Mouse (Mus musculus): ENCODE results near the gene Emc8. TPM values are rescaled to one million over a fixed set of nuclear protein-coding genes. Genes with fewer than 3 reads are reported as not detected.

Gene Emc8
- total RNA-seq, 4 experiments from 2014 or later: 65.3 to 85.6 (median 79.2) TPM

GRCm38 (mm10) chr8:120642031-120642662, 26.2 kb downstream of the Emc8 start:
- no peak for DNase-seq (ENCODE audit: low spot score in 2 of 2)

DNA sequence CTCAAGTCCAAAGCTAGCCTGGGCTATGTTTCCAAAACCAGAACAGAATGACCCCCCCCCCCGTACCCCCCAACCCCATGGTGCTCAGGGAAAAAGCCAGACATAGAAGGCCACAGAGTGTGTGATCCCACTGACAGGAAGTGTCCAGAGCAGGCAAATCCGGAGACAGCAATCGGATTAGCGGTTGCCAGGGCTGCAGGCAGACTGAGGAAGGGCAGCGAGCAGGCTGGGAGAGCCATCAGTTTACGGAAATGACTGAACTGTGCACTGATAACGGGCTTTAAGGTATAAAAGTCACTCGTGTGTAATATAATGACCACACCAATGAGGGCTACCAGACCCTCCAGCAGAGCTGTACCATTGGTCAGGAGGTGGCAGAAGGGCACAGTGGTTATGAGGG, 27.1 kb downstream of the Emc8 start:
- no peak for DNase-seq (ENCODE audit: low spot score in 2 of 2)

- peak; percentile 42 to 50 for DNase-seq (ENCODE audit: low spot score in 2 of 2)
Observed at GRCm38 (mm10) chr8:120634329-120634839, 34.0 kb downstream of the Emc8 start.

DNA sequence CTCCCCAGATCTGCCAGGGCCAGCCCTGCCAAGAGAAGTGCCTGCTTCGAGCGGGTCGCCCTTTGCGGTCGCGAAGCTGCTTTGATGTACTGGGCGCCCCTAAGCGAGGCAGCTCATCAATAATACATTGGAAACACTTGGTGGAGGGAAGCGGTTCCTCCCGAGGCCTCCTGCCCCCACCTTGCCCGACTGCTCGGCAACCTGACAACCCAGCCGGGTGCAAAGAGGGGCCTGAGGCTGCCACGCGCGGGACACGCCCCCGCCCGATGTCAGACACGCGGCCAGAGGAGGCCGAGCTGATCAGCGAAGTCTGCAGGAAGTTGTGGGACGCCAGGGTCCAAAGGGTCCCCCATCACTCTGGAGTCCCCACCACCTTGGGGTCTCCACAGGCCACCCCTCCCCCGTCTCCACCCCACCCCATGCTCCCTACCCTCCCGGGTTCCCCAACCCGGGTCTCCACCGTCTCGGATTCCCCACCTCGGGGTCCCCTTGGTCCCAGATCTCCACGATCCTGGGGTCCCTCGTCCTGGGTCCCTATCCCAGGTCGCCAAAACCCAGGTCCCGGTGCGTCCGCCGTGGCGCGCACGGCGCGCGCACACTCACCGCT, 34.6 kb downstream of the Emc8 start:
- DNase-seq (ENCODE audit: low spot score in 2 of 2): no peak

DNA sequence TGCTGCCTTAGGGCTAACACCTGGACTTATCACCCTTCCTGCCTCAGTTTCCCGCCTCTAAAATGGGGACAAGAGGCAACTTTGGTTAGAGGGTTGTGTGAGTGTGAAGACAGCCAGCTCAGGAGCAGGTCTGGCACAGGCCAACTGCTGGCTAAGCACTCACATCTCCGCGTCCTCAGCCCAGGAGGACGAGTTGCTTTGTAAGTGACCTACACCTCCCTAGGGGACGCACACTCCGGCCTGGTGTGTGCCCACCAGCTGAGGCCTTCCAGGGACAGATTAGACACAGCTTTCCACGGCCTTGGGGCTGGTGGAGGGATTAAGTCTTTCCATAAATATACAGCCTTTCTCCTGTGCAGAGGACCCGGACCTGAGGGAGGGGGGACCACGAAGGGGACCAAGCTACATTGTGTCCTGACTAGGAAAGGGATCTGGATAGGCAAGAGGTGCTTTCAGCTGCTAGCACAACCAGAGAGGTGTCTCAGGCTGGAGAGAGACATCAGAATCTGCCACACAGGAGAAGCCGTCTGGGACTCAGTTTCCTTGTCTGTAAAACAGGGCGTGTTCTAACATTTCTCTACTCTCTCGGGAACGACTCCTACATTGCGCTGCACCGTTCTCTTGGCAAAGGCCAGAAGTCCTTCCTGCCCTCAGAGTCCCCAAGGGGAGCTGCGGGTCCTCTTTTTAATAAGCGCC, 35.3 kb downstream of the Emc8 start:
- no peak for DNase-seq (ENCODE audit: low spot score in 2 of 2)

GRCm38 (mm10) chr8:120631441-120632375, 36.7 kb downstream of the Emc8 start:
- DNase-seq (ENCODE audit: low spot score in 2 of 2): peak; percentile 47 to 48

GRCm38 (mm10) chr8:120630848-120631247, 37.5 kb downstream of the Emc8 start:
- DNase-seq (ENCODE audit: low spot score in 2 of 2): no peak

- no peak for DNase-seq (ENCODE audit: low spot score in 2 of 2)
Observed at GRCm38 (mm10) chr8:120630031-120630430, 38.3 kb downstream of the Emc8 start.

DNA sequence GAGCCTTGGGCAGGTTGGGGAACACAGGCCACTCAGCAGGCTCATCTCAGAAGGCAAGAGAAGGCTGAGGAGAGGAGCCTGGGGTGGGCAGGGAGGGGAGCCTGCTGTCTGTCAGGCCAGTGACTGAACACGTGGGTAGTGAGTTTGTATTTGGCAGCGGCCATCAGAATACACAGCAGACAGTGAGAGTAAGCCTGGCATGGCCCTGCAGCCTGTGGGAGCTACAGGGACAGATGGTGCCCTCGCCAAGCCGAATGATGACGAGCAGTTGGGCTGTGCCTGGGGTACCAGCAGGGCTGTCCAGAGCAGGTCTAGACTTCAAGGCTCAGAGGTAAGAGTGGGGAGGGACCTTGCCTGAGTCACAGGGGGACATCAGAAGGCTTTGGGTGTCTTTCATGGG, 41.1 kb downstream of the Emc8 start:
- peak; percentile 67 to 69 for DNase-seq (ENCODE audit: low spot score in 2 of 2)

- DNase-seq (ENCODE audit: low spot score in 2 of 2): no peak
Observed at GRCm38 (mm10) chr8:120626461-120626860, 41.9 kb downstream of the Emc8 start.

DNA sequence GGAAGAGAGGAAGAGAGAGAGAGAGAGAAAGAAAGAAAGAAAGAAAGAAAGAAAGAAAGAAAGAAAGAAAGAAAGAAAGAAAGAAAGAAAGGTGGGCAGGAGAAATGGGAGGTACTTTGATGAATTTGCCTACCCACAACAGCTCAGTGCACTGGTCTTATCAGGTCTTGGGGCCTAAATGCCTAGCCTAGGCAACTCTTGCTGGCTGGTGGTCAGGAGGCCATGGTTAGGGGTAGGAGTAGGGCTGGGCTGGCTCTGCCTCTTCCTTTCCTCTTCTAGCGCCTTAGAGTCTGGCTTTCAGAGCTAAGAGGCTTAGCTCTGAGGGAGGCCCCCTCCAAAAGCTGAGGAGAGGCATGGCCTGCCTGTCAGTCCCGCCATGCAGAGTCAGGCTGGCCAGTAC, 44.8 kb downstream of the Emc8 start:
- no peak for DNase-seq (ENCODE audit: low spot score in 2 of 2)

- DNase-seq (ENCODE audit: low spot score in 2 of 2): no peak
Observed at GRCm38 (mm10) chr8:120622161-120622560, 46.2 kb downstream of the Emc8 start.

GRCm38 (mm10) chr8:120620441-120620840, 47.9 kb downstream of the Emc8 start:
- no peak for DNase-seq (ENCODE audit: low spot score in 2 of 2)

- peak; percentile 70 to 75 for DNase-seq (ENCODE audit: low spot score in 2 of 2)
Observed at GRCm38 (mm10) chr8:120619235-120620180, 48.9 kb downstream of the Emc8 start.

- peak; percentile 63 to 80 for DNase-seq (ENCODE audit: low spot score in 2 of 2)
Observed at GRCm38 (mm10) chr8:120618110-120618509, 50.3 kb downstream of the Emc8 start.

DNA sequence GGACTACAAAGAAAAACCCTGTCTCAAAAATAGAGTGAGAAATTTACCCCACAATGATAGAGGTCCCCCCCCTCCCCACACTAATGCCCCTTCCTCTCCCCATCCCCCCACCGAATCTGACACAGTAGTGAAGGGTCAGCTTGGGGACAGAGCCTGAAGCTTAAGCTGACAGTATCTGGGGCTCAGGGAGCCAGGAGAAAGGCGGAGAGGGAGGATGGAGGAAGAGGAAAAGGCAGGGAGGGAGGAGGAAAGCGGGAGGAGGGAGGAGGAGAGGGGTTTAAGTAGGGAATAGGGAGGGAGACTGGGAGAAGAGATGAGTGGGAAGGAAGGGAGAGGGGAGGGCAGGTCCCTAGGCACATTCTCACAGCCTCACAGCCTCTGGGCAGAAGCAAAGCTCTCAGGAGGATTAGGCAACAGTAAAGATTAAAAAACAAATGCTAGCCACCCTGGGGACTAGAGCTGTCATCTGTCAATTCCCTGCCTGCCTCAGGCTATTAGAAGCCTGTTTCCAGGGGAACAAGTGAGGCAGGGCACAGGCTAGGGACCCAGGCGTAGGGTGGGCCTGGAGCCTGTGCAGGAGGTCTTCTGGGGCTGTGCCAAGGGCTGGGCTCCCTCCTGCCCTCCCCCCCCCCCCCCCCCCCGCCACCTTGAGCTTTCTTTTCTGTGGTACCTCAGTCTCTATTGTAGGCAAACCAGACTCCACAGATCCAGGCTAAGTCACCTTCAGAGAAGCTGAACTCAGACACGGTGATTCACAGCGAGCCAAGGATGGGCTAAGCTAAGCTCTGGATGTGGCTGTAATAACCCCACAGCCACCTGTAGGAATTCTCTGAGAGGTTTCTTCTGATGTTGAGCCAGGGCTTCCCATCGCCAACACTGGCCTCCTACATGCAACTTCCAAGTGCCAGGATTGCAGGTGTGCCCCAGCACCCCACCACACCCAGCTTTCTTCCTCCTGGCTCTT, 51.4 kb downstream of the Emc8 start:
- no peak for DNase-seq (ENCODE audit: low spot score in 2 of 2)

DNA sequence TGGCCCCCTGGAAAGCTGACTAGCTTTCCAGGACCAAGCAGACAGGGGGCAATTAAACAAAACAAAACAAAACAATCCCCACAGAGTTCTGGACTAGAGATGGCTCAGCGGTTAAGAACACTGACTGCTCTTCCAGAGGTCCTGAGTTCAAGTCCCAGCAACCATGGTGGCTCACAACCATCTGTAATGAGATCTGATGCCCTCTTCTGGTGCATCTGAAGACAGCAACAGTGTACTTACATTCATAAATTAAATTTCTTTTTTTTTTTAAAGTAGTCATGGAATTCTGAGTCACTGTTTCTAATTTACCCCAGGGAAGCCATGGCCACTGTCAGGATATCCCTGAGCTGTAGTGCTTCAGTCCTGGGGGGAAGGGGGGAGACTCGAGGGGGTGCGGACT, 53.9 kb downstream of the Emc8 start:
- DNase-seq (ENCODE audit: low spot score in 2 of 2): no peak

GRCm38 (mm10) chr8:120610824-120611223, 57.5 kb downstream of the Emc8 start:
- DNase-seq (ENCODE audit: low spot score in 2 of 2): no peak

DNA sequence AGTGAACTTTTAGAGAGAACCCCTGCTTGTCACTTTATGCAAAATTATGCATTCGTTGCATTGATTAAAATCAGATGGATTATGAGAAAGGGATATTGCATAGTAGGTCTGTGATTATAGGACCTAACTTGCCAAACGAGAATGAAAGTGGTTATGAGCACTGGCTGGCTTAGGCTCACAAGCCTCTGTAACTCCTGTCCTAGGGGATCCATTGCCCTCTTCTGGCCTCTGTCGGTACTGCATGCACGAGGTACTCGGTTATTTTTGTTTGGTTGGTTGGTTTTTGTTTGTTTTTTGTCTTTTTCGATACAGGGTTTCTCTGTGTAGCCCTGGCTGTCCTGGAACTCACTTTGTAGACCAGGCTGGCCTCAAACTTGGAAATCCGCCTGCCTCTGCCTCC, 60.5 kb downstream of the Emc8 start:
- DNase-seq (ENCODE audit: low spot score in 2 of 2): peak; percentile 63 to 87
